ENCODE assay signal across 31 mouse cellular contexts in the genomic region with DNA sequence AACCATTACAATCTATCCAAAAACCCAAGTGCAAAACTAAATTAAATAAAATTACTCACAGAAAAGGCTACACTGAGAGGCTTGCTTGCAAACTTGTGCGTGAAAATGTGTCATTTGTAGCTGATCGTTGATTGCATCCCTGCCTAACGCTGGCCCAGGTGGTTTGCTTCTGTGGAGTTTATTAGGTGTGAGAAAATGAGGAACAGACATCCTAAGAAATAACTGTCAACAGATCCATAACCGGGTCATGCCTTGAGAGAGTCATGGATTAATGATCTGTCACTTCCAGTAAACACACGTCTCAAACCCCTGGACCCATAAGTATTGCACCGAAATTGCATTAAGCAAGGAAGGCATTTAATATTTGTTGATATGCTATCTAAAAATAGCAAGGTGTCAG.
DNase-seq lines count a peak whose midpoint lies in the region; ATAC-seq lines count a peak whose summit lies in the region.
"Had no signal": no experiment of that assay in that cellular context is flagged by ENCODE, and none has a peak within 500 bp of the region (broad histone marks: within the 10 kb centered on the region; RNA-seq: fewer than 3 reads in every experiment).

No protein-coding gene starts in this region.

- peak; percentile 42; the same call in 1 of the 2 replicates for ATAC-seq in hindbrain, embryonic 16.5 days
- no peak for ATAC-seq in hindbrain, embryonic 13.5 days (ENCODE audit: low FRiP score)
- 0 out of 2 replicates have a peak, but pooled peaks have one; percentile 57 for ATAC-seq in limb, embryonic 11.5 days (ENCODE audit: insufficient number of reproducible peaks, low FRiP score, low TSS enrichment, low read depth)
- ATAC-seq: forebrain, embryonic 15.5 days; Patski had no signal

- WGBS in hindbrain, embryonic 16.5 days: 82% methylated on average over 6 of the region's 6 CpGs
- 76% methylated on average over 6 of the region's 6 CpGs for WGBS in hindbrain, embryonic 13.5 days
- WGBS in limb, embryonic 11.5 days: 23% methylated on average over 6 of the region's 6 CpGs

- H3K36me3 ChIP-seq in hindbrain, embryonic 16.5 days (ENCODE audit: control insufficient read depth, insufficient read depth, low read length): no peaks in the 10 kb centered on the region
- no peaks in the 10 kb centered on the region for H3K36me3 ChIP-seq in hindbrain, embryonic 13.5 days
- H3K36me3 ChIP-seq in limb, embryonic 11.5 days (ENCODE audit: control insufficient read depth, insufficient read depth, low read length): no peaks in the 10 kb centered on the region
- H3K36me3 ChIP-seq: embryonic facial prominence, embryonic 10.5 days; embryonic facial prominence, embryonic 13.5 days; forebrain, embryonic 12.5 days; forebrain, embryonic 15.5 days; G1E; heart, embryonic 10.5 days; heart, embryonic 13.5 days had no signal

- no peak overlapping the region for H3K9ac ChIP-seq in hindbrain, embryonic 16.5 days (ENCODE audit: low read depth, low read length)
- no peak overlapping the region for H3K9ac ChIP-seq in hindbrain, embryonic 13.5 days
- H3K9ac ChIP-seq in limb, embryonic 11.5 days (ENCODE audit: low read length): no peak overlapping the region
- H3K9ac ChIP-seq: embryonic facial prominence, embryonic 13.5 days; forebrain, embryonic 12.5 days; forebrain, embryonic 15.5 days; heart, embryonic 13.5 days; hindbrain, embryonic 14.5 days had no signal

- H3K4me3 ChIP-seq in hindbrain, embryonic 16.5 days (ENCODE audit: low read length): no peak overlapping the region
- H3K4me3 ChIP-seq in hindbrain, embryonic 13.5 days: no peak overlapping the region
- no peak overlapping the region for H3K4me3 ChIP-seq in limb, embryonic 11.5 days (ENCODE audit: low read depth, low read length)
- H3K4me3 ChIP-seq: embryonic facial prominence, embryonic 10.5 days; embryonic facial prominence, embryonic 13.5 days; erythroblast, embryonic 14.5 days; forebrain, embryonic 12.5 days; forebrain, embryonic 15.5 days; heart, adult 2 months; heart, embryonic 10.5 days; heart, embryonic 13.5 days had no signal

- H3K4me2 ChIP-seq in hindbrain, embryonic 16.5 days (ENCODE audit: low read length): no peak overlapping the region
- no peak overlapping the region for H3K4me2 ChIP-seq in hindbrain, embryonic 13.5 days
- H3K4me2 ChIP-seq in limb, embryonic 11.5 days (ENCODE audit: low read depth, severe bottlenecking): no peak overlapping the region
- H3K4me2 ChIP-seq: embryonic facial prominence, embryonic 13.5 days; forebrain, embryonic 12.5 days; forebrain, embryonic 15.5 days; heart, embryonic 13.5 days; hindbrain, embryonic 14.5 days had no signal

- DNase-seq in lung, postnatal 10 days: peak; percentile 3
- DNase-seq in lung, adult 18-20 months: no peak
- DNase-seq in forelimb bud, embryonic 11.5 days (ENCODE audit: low read depth, low spot score): peak; percentile 80
- DNase-seq in limb, embryonic 11.5 days (ENCODE audit: low spot score): peak; percentile 57
- DNase-seq in spleen, postnatal 14 days (ENCODE audit: low spot score in 2 of 2): no peak
- DNase-seq: adrenal gland, adult 2 months; adrenal gland, postnatal 14 days; B cell, adult 2 months; cerebellum, adult 11-12 months; cerebellum, adult 8-10 months; cerebellum, postnatal 10 days; cerebellum, postnatal 36 days; embryo, embryonic 11 days; gastrocnemius, postnatal 10 days; gastrocnemius, postnatal 36 days; heart, adult 2 months; heart, postnatal 14 days; heart, postnatal 4 days had no signal

- no peaks in the 10 kb centered on the region for H3K9me3 ChIP-seq in hindbrain, embryonic 16.5 days (ENCODE audit: control insufficient read depth, low read length)
- H3K9me3 ChIP-seq in hindbrain, embryonic 13.5 days: no peaks in the 10 kb centered on the region
- no peaks in the 10 kb centered on the region for H3K9me3 ChIP-seq in limb, embryonic 11.5 days (ENCODE audit: control insufficient read depth, low read length)
- H3K9me3 ChIP-seq: embryonic facial prominence, embryonic 10.5 days; embryonic facial prominence, embryonic 13.5 days; forebrain, embryonic 12.5 days; forebrain, embryonic 15.5 days; heart, embryonic 10.5 days; heart, embryonic 13.5 days had no signal

- H3K27me3 ChIP-seq in hindbrain, embryonic 16.5 days (replicated peaks; ENCODE audit: control insufficient read depth, insufficient read depth, low read length): no peaks in the 10 kb centered on the region
- H3K27me3 ChIP-seq in hindbrain, embryonic 13.5 days: no peaks in the 10 kb centered on the region
- peaks cover 5% of the 10 kb centered on the region for H3K27me3 ChIP-seq in limb, embryonic 11.5 days (ENCODE audit: control insufficient read depth, insufficient read depth, low read length)
- H3K27me3 ChIP-seq: CH12.LX; embryonic facial prominence, embryonic 13.5 days; forebrain, embryonic 12.5 days; forebrain, embryonic 15.5 days; heart, embryonic 13.5 days had no signal

- no peak overlapping the region for H3K27ac ChIP-seq in hindbrain, embryonic 16.5 days (ENCODE audit: low read depth, low read length)
- H3K27ac ChIP-seq in hindbrain, embryonic 13.5 days: no peak overlapping the region
- no peak overlapping the region for H3K27ac ChIP-seq in limb, embryonic 11.5 days (replicated peaks; ENCODE audit: low read depth, low read length)
- H3K27ac ChIP-seq: embryonic facial prominence, embryonic 10.5 days; embryonic facial prominence, embryonic 13.5 days; forebrain, embryonic 12.5 days; forebrain, embryonic 15.5 days; heart, adult 2 months; heart, embryonic 10.5 days; heart, embryonic 13.5 days; hindbrain, embryonic 14.5 days had no signal

- no peaks in the 10 kb centered on the region for H3K4me1 ChIP-seq in hindbrain, embryonic 16.5 days (ENCODE audit: control insufficient read depth, insufficient read depth, low read depth, low read length)
- no peaks in the 10 kb centered on the region for H3K4me1 ChIP-seq in hindbrain, embryonic 13.5 days (replicated peaks)
- H3K4me1 ChIP-seq in limb, embryonic 11.5 days (ENCODE audit: control insufficient read depth, insufficient read depth, low read length): 0 out of 2 replicates have a peak, but pooled peaks cover 3% of the 10 kb centered on the region
- H3K4me1 ChIP-seq: embryonic facial prominence, embryonic 10.5 days; embryonic facial prominence, embryonic 13.5 days; forebrain, embryonic 12.5 days; forebrain, embryonic 15.5 days; heart, embryonic 10.5 days had no signal

Comparison
In these comparisons a context has a peak if more than half of its experiments do, and no peak if none do; other contexts are left out.
1. DNase-seq: peak in lung, postnatal 10 days (single experiment), forelimb bud, embryonic 11.5 days (single experiment) and limb, embryonic 11.5 days (single experiment); none in lung, adult 18-20 months (0 of 2) and spleen, postnatal 14 days (0 of 2).